Mouse (Mus musculus) right cerebral cortex, postnatal 10 days (tissue): ENCODE results near the gene Igsf21.

Source experiments
- DNase-seq, 2 experiments: peaks; one replicate each; pipeline ENCODE4 v3.0.0; 2021; ENCODE audit warnings: low spot score in 2 of 2

Gene Igsf21

GRCm38 (mm10) chr4:140246180-140247005 is at the start of gene Igsf21:
Gene Igsf21, minus strand, starts transcription at chr4:140246784.
- DNase-seq: peak; percentile 61 to 67

GRCm38 (mm10) chr4:140285726-140286316 is 39.2 kb upstream of the Igsf21 start:
- peak; percentile 66 to 82 for DNase-seq

DNA sequence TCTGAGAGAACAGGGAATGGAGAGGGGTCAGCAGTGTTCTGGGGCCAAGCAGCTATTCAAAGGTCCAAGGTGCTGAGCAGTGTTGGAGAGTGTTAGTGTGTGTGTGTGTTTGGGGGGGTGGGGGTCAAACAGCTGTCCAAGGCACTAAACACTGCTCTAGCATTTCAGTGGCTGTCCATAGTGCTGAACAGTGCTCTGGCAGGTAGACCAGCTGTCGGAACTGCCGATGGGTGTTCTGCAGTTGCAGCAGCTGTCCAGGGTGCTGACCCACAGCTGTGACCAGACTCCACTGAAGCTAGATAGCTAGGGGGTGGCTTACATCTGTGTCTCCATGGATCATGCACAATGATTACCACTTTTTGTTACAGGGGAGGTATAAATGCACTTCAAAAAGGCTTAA is 36.8 kb upstream of the Igsf21 start:
- no peak for DNase-seq

DNA sequence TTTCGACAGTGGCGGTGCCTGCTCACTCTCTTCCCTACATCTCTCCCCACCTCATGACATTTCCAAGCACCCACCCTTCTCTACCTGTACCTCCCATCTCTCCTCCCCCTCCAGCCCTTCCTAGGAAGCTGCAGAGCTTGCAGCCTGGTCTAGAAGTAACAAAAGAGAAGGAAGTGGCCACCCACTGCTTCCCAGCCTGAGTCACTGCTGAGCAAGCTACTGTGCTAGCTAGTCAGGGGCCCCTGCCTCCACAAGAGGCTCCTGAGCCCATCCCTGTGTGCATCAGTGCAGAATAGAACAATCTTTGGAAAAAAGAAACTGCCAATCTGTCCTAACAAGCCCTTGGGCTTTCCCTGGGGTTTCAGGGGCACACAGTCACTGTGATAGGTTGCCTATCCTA is 31.7 kb upstream of the Igsf21 start:
- DNase-seq: no peak

GRCm38 (mm10) chr4:140271913-140272312 is 25.3 kb upstream of the Igsf21 start:
- no peak for DNase-seq

- no peak for DNase-seq
Observed at GRCm38 (mm10) chr4:140270451-140270850, 23.9 kb upstream of the Igsf21 start.

DNA sequence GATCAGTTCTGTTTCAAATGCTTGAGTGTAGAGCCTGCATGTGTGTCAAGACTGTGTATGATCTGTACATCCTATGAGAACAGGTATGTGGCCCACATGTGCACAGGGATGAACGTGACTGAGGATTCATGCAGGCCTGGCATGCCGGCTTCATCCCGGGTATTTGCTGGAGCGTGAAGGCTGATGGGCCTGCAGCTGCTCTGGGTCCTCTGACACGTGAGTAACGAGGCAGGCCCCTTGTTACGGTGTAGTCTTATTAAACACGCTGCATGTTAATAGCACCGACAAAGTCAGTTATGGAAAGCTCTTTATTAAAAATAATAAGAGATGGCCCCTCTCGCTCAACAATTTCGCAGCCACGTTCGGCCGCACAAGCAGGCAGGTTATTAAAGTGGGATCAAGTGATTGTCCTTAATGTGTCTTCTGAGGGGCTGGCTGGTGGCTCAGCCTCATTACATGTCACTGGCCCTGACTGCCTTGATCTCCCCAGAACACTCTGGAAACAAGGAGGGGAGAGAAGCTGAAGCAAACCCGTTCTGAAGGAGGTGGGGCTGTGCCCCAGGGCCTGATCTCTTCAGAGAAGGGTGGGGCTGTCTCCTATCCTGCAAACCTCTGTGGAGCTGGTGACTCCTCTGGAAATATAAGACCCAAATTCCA is 22.7 kb upstream of the Igsf21 start:
- no peak for DNase-seq

DNA sequence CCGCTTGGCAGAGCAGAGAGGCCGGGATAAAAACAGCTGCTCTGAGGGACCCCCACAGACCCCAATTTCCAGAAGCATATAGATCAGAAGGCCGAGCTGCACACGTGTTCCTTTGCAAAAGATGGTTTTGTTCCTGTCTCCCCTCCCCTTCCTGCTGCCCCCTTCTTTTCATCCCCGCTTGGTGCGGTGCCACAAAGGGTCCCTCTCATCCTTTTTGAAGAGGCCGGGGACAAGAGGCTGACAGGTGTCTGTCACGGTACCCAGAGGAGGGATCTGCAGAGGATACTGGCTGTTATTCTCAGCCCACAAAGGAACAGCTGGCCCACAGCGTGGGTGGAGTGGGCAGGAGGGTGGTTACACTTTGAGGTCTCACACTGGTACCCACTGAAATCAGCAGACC is 21.3 kb upstream of the Igsf21 start:
- DNase-seq: no peak

DNA sequence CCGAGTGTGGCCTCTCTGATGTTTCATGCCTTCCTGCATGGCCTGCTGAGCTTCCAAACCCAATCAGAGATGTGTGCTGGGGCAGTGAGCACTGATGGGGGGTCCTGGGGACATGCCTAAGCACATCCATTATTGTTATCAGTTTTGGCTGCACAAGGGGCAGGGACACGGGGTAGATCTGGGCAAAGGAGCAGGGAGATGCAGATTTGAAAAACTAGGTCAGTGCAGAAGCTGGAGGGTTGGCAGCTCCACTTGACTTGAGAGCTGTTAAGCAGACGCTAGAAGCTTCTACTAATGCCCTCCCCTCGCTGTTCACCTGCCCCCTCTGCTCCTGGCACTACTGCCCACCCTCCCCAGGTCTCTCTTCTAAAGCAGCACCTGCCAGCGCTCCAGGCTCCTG is 20.5 kb upstream of the Igsf21 start:
- no peak for DNase-seq

- DNase-seq: peak in 1 of 2 experiments; percentile 55
Observed at GRCm38 (mm10) chr4:140258968-140259367, 12.4 kb upstream of the Igsf21 start.

GRCm38 (mm10) chr4:140252369-140252768 is 5.8 kb upstream of the Igsf21 start:
- DNase-seq: peak in 1 of 2 experiments; percentile 69

GRCm38 (mm10) chr4:140249011-140249744 is 2.6 kb upstream of the Igsf21 start:
- peak; percentile 53 to 63 for DNase-seq

GRCm38 (mm10) chr4:140248396-140248795 is 1.8 kb upstream of the Igsf21 start:
- no peak for DNase-seq

DNA sequence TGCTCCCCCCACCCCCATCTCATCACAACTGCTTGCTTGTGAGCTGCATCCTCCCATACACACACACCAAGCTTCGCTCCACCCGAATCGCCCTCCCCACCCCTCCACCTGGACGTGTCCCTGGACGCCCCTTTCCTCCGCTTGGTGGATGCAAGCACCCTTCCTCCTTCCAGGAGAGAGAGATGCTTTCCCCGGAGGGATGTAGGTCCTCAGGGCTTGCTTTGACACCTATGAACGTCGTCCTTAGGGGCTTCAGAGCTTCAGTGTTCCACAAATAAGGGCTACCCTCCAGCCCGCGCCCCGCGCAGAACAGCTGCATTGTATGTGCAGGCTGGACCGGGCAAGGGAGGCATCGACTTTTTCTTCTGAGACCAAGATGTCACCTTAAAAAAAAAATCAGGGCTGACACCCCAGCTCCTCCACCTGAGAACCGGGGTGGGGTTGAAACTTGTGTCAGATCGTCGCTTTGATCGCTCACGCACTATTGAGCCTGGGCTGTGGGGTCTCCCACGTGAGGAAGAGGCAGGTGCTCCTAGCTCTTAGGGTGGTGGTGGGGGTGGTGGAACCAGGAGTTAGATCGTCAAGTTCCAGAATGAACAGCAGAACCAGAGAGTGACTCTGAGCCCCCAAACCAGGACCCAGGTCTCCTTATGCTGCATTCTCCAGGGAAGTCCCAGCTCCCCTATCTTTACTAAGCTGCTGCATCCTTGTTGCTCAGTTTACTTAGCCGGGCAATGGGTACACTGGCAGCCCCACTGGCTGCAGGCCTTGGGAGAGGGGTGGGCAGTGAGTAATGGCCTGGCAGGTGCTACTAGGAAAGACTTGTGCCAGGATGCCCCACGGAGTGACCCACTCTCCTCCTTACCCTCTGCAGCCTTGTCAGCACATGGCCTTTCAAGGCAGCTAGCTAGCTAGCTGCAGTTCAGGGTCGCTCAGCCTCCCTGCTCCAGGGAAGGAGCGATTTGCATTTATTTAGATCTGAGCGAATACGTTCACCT is 721 bp upstream of the Igsf21 start:
- no peak for DNase-seq

- DNase-seq: peak; percentile 72 to 75
Observed at GRCm38 (mm10) chr4:140245286-140246179, 1.1 kb downstream of the Igsf21 start.

GRCm38 (mm10) chr4:140244835-140245234 is 1.7 kb downstream of the Igsf21 start:
- no peak for DNase-seq

- DNase-seq: peak; percentile 53 to 59
Observed at GRCm38 (mm10) chr4:140244161-140244813, 2.3 kb downstream of the Igsf21 start.

GRCm38 (mm10) chr4:140243231-140243630 is 3.4 kb downstream of the Igsf21 start:
- no peak for DNase-seq

DNA sequence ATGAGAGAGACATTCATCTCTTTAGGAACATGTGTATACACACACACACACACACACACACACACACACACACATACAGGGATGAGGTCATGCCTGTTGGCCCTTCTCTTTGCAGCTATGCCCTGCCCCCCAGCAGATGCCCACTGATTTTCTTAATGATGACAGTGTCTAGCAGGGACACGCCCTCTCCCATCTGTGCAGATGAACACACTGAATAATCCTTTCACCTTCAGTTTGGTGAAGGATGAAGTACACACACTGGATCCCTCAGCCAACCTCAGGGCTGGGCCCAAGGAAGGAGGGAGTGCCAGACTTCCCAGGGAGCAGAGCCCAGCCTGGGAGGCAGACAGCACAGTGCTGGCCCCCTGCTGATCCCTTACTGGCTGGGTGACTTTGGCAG is 4.3 kb downstream of the Igsf21 start:
- no peak for DNase-seq
